13 mouse cellular contexts compared by ENCODE assay signal in the genomic region with DNA sequence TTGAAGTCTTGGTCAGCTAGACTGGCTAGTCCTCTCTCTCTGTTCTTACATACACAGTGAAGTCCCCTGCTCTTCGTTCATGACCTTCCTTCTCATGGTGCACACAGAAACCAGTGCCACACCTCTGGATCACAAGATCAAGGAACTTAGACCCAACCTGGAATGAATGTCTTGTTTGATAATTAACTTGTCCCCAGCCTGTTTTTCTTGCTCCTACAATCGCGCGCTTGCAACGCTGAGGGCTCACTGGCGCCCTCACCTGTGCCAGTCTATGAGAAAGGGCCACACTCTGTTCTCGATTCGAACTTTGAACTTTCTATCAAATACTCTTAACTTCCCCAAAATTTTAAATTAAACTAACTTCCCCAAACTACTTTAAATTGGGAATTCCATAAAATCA. TPM values are rescaled to one million over a fixed set of nuclear protein-coding genes. Genes with fewer than 3 reads are reported as not detected.
DNase-seq lines count a peak whose midpoint lies in the region; ATAC-seq and TF ChIP-seq lines count a peak whose summit lies in the region.
"Had no signal": no experiment of that assay in that cellular context is flagged by ENCODE, and none has a peak within 500 bp of the region (broad histone marks: within the 10 kb centered on the region; RNA-seq: fewer than 3 reads in every experiment).

No protein-coding gene starts in this region.

- intact Hi-C loops in heart, adult 2 months (cut with DNase I): no loop called here
- intact Hi-C loops in heart, postnatal 25 days (cut with DNase I): no loop called here

- DNase-seq in heart, adult 2 months: no peak
- DNase-seq in heart, postnatal 25 days (ENCODE audit: low spot score): no peak
- peak; percentile 34 for DNase-seq in thymus, postnatal 4 days
- DNase-seq in thymus, postnatal 36 days: no peak
- DNase-seq in stomach, postnatal 0 days (ENCODE audit: low spot score): peak; percentile 55
- DNase-seq in gastrocnemius, postnatal 4 days (ENCODE audit: low spot score in 2 of 2): no peak
- no peak for DNase-seq in adipocyte (ENCODE audit: low spot score)
- DNase-seq: adrenal gland, adult 2 months had no signal

- H3K9ac ChIP-seq in heart, adult 2 months (ENCODE audit: low read depth, low read length): no peak overlapping the region
- H3K9ac ChIP-seq in kidney, embryonic 16.5 days (replicated peaks; ENCODE audit: low read length): no peak overlapping the region
- H3K9ac ChIP-seq in stomach, postnatal 0 days (ENCODE audit: low read length): no peak overlapping the region
- H3K9ac ChIP-seq: forebrain, embryonic 15.5 days; heart, embryonic 15.5 days; midbrain, embryonic 12.5 days; neural tube, embryonic 12.5 days had no signal

- no peaks in the 10 kb centered on the region; the same call in 1 of the 2 replicates for H3K27me3 ChIP-seq in heart, adult 2 months (ENCODE audit: control insufficient read depth, insufficient read depth, low read length)
- H3K27me3 ChIP-seq in kidney, embryonic 16.5 days (ENCODE audit: insufficient read depth, low read length): peaks cover 15% of the 10 kb centered on the region
- no peaks in the 10 kb centered on the region for H3K27me3 ChIP-seq in stomach, postnatal 0 days (ENCODE audit: control insufficient read depth, insufficient read depth, low read length)

- no peak overlapping the region for H3K4me2 ChIP-seq in kidney, embryonic 16.5 days (replicated peaks; ENCODE audit: low read depth, low read length)
- H3K4me2 ChIP-seq in stomach, postnatal 0 days (replicated peaks; ENCODE audit: low read depth): no peak overlapping the region
- H3K4me2 ChIP-seq: forebrain, embryonic 15.5 days; heart, embryonic 15.5 days; midbrain, embryonic 12.5 days; neural tube, embryonic 12.5 days had no signal

- no peaks in the 10 kb centered on the region for H3K36me3 ChIP-seq in heart, adult 2 months (ENCODE audit: control insufficient read depth, insufficient read depth, low read length)
- H3K36me3 ChIP-seq in kidney, embryonic 16.5 days (ENCODE audit: insufficient read depth, low read length): no peaks in the 10 kb centered on the region
- no peaks in the 10 kb centered on the region for H3K36me3 ChIP-seq in stomach, postnatal 0 days (ENCODE audit: control insufficient read depth, insufficient read depth, low read length)
- H3K36me3 ChIP-seq: heart, embryonic 15.5 days; midbrain, embryonic 12.5 days had no signal

- H3K4me1 ChIP-seq in heart, adult 2 months (ENCODE audit: control insufficient read depth, insufficient read depth, low read length): no peaks in the 10 kb centered on the region
- H3K4me1 ChIP-seq in kidney, embryonic 16.5 days (ENCODE audit: insufficient read depth, low read length): peaks cover 19% of the 10 kb centered on the region
- H3K4me1 ChIP-seq in stomach, postnatal 0 days (replicated peaks; ENCODE audit: control insufficient read depth, insufficient read depth): no peaks in the 10 kb centered on the region
- H3K4me1 ChIP-seq: heart, embryonic 15.5 days had no signal

- no peak for ATAC-seq in kidney, embryonic 16.5 days (ENCODE audit: low FRiP score, low TSS enrichment)
- ATAC-seq in stomach, postnatal 0 days (ENCODE audit: low FRiP score, low TSS enrichment): 0 out of 2 replicates have a peak, but pooled peaks have one; percentile 38
- ATAC-seq: forebrain, embryonic 15.5 days had no signal

- H3K9me3 ChIP-seq in kidney, embryonic 16.5 days (ENCODE audit: low read length): 0 out of 2 replicates have a peak, but pooled peaks cover 2% of the 10 kb centered on the region
- H3K9me3 ChIP-seq in stomach, postnatal 0 days (ENCODE audit: control insufficient read depth, low read length): no peaks in the 10 kb centered on the region
- H3K9me3 ChIP-seq: forebrain, embryonic 15.5 days; midbrain, embryonic 12.5 days; neural tube, embryonic 12.5 days had no signal

- no peak for TF ChIP-seq EP300 in heart, adult 2 months (IDR thresholded peaks at IDR 0.05; ENCODE audit: insufficient read depth, low read depth, low read length)
- no peak for TF ChIP-seq EP300 in stomach, postnatal 0 days (optimal IDR thresholded peaks at IDR 0.05)

- no peak overlapping the region for H3K27ac ChIP-seq in heart, adult 2 months
- H3K27ac ChIP-seq in kidney, embryonic 16.5 days (ENCODE audit: low read length): peak overlapping the region; percentile 68; the same call in 1 of the 2 replicates
- H3K27ac ChIP-seq in stomach, postnatal 0 days (replicated peaks): no peak overlapping the region
- H3K27ac ChIP-seq: forebrain, embryonic 15.5 days; heart, embryonic 15.5 days; midbrain, embryonic 12.5 days; neural tube, embryonic 12.5 days had no signal

- peak; percentile 15 for TF ChIP-seq CTCF in heart, adult 2 months (IDR thresholded peaks at IDR 0.05)
- peak; percentile 63 for TF ChIP-seq CTCF in stomach, postnatal 0 days (IDR thresholded peaks at IDR 0.05; ENCODE audit: low read depth)

- H3K4me3 ChIP-seq in heart, adult 2 months: no peak overlapping the region
- H3K4me3 ChIP-seq in kidney, embryonic 16.5 days (ENCODE audit: low read length): no peak overlapping the region
- no peak overlapping the region for H3K4me3 ChIP-seq in stomach, postnatal 0 days (ENCODE audit: low read depth, low read length)
- H3K4me3 ChIP-seq: forebrain, embryonic 15.5 days; heart, embryonic 15.5 days; midbrain, embryonic 12.5 days; neural tube, embryonic 12.5 days had no signal

- WGBS in heart, adult 2 months: 41% methylated on average over 8 of the region's 8 CpGs
- WGBS in kidney, embryonic 16.5 days: 40% methylated on average over 8 of the region's 8 CpGs
- WGBS in stomach, postnatal 0 days: 37% methylated on average over 8 of the region's 8 CpGs

- no peak for TF ChIP-seq POLR2A in heart, adult 2 months (IDR thresholded peaks at IDR 0.05; ENCODE audit: insufficient read depth, low read depth, low read length)

- H3K79me2 ChIP-seq in heart, adult 2 months (replicated peaks; ENCODE audit: control insufficient read depth, insufficient read depth, low read length): no peaks in the 10 kb centered on the region

RNA-seq across cellular contexts. Expression of gene Scn8a, which starts 47.8 kb away (rescaled TPM):
- under 1 TPM in 1 of 2 experiments, not detected in 1; 0.02 TPM for total RNA-seq in heart, adult 2 months (2021)
- polyA plus RNA-seq in heart, adult 2 months (2012; rRNA removed): 0.09 TPM in 1 of 2 replicates, not detected in the other
- under 1 TPM; 0.18 to 0.25 TPM for total RNA-seq in heart, postnatal 25 days (2021)
- 8.1 and 8.2 TPM in 2 replicates for polyA plus RNA-seq in kidney, embryonic 16.5 days (2015; fragmentation: Nextera tagmentation; extraction: Ambion mirVana)
- polyA plus RNA-seq in stomach, postnatal 0 days (2015; fragmentation: Nextera tagmentation; extraction: Ambion mirVana): 0.40 and 0.61 TPM in 2 replicates
- 1 to 10 TPM; 1.2 to 1.9 TPM for total RNA-seq in gastrocnemius, postnatal 4 days (2021)

Comparison
In these comparisons a context has a peak if more than half of its experiments do, and no peak if none do; other contexts are left out.
1. DNase-seq: peak in thymus, postnatal 4 days (single experiment) and stomach, postnatal 0 days (single experiment); none in heart, adult 2 months (0 of 2), heart, postnatal 25 days (single experiment), thymus, postnatal 36 days (0 of 2), gastrocnemius, postnatal 4 days (0 of 2) and adipocyte (single experiment).